Mouse (Mus musculus) layer of hippocampus, postnatal 10 days (tissue): Measurements from ENCODE around the gene Stat4. TPM values are rescaled to one million over a fixed set of nuclear protein-coding genes. Genes with fewer than 3 reads are reported as not detected.

Experiments
- DNase-seq, 2 experiments: peaks; one replicate each; pipeline ENCODE4 v3.0.0; 2021; ENCODE audit warnings: low spot score in 2 of 2
- total RNA-seq, 2 experiments: library from RNA; stranded (reverse); gene quantifications; 2 replicates each; pipeline ENCODE4 v1.2.3; 2021

Gene Stat4
- total RNA-seq, 2 experiments from 2014 or later: 1.6 to 2.0 TPM

- DNase-seq: no peak
Observed at GRCm38 (mm10) chr1:52144907-52145306, 158.0 kb downstream of the Stat4 start.

- DNase-seq: peak; percentile 57 to 71
Observed at GRCm38 (mm10) chr1:52146214-52146970, 159.4 kb downstream of the Stat4 start.

GRCm38 (mm10) chr1:52147431-52147830 lies 160.5 kb downstream of the Stat4 start:
- DNase-seq: no peak

GRCm38 (mm10) chr1:52148178-52148577 lies 161.2 kb downstream of the Stat4 start:
- DNase-seq: no peak

- no peak for DNase-seq
Observed at GRCm38 (mm10) chr1:52148696-52149095, 161.7 kb downstream of the Stat4 start.

- peak; percentile 40 to 53 for DNase-seq
Observed at GRCm38 (mm10) chr1:52149934-52150346, 163.0 kb downstream of the Stat4 start.

GRCm38 (mm10) chr1:52150676-52151075 lies 163.7 kb downstream of the Stat4 start:
- DNase-seq: no peak

GRCm38 (mm10) chr1:52151166-52151565 lies 164.2 kb downstream of the Stat4 start:
- no peak for DNase-seq

GRCm38 (mm10) chr1:52152369-52152768 lies 165.4 kb downstream of the Stat4 start:
- DNase-seq: no peak

GRCm38 (mm10) chr1:52152936-52153335 lies 166.0 kb downstream of the Stat4 start:
- DNase-seq: no peak

- no peak for DNase-seq
Observed at GRCm38 (mm10) chr1:52154890-52155289, 167.9 kb downstream of the Stat4 start.

GRCm38 (mm10) chr1:52156351-52156750 lies 169.4 kb downstream of the Stat4 start:
- no peak for DNase-seq

Other genes with a start within 250 kb of the Stat4 start
- 10 to 100 TPM; 40.4 to 52.1 TPM for gene Myo1b, start 71.1 kb upstream of the Stat4 start, total RNA-seq
- 10 to 100 TPM; 13.1 to 15.2 TPM for gene Stat1, start 132.3 kb downstream of the Stat4 start, total RNA-seq
- gene Gls, start 246.1 kb downstream of the Stat4 start, total RNA-seq: 100 to 1,000 TPM; 291 to 354 TPM